ENCODE assay signal across 10 mouse cellular contexts in the genomic region with DNA sequence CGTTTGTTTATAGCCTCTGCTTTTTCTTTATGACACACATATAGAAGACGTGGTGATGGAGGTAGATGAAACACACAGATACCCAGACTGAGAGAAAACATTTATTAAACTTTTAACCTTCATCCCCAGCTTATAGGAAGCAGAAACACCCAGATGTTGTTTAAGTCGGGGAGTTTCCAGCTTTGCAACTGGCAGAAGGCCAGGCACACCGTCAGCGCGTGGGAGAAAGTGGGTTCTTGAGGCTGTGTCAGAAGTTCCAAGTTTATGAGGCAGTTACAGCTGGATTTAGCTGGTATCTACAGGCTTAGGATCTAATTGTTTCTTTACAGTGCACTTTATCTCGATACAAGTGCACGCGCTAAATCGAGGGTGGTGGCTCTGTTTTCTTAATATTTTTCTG.
A peak's percentile ranks its signal among the peaks of the same experiment; 100 is the strongest.
DNase-seq lines count a peak whose midpoint lies in the region; ATAC-seq and TF ChIP-seq lines count a peak whose summit lies in the region.
"Had no signal": no experiment of that assay in that cellular context is flagged by ENCODE, and none has a peak within 500 bp of the region (broad histone marks: within the 10 kb centered on the region; RNA-seq: fewer than 3 reads in every experiment).

No protein-coding gene starts in this region.

- peak; percentile 35 to 59 for DNase-seq in heart, adult 2 months
- DNase-seq in heart, embryonic 10.5 days (ENCODE audit: low spot score), result no peak
- DNase-seq in heart, postnatal 14 days, result peak; percentile 53 to 69
- DNase-seq in lung, postnatal 14 days, result peak; percentile 40
- no peak for DNase-seq in cerebellum, postnatal 10 days
- no peak for DNase-seq in frontal cortex, postnatal 25 days (ENCODE audit: low spot score in 2 of 2)
- DNase-seq: cerebellum, postnatal 25 days; liver, embryonic 13.5 days had no signal

- H3K9me3 ChIP-seq in heart, embryonic 10.5 days, result no peaks in the 10 kb centered on the region
- H3K9me3 ChIP-seq: liver, embryonic 13.5 days had no signal

- no peaks in the 10 kb centered on the region for H3K36me3 ChIP-seq in heart, adult 2 months (ENCODE audit: control insufficient read depth, insufficient read depth, low read length)
- no peaks in the 10 kb centered on the region for H3K36me3 ChIP-seq in heart, embryonic 10.5 days
- H3K36me3 ChIP-seq: liver, embryonic 13.5 days had no signal

- intact Hi-C loops in heart, adult 2 months (cut with DNase I), result no loop called here
- intact Hi-C loops in heart, postnatal 14 days (cut with DNase I), result no loop called here

- peak; percentile 91 for ATAC-seq in CD4-positive, CD25-positive, alpha-beta regulatory T cell, adult 4 months
- no peak for ATAC-seq in cerebellum, adult (ENCODE audit: insufficient number of reproducible peaks, low FRiP score, low TSS enrichment)

- H3K9ac ChIP-seq in heart, adult 2 months (ENCODE audit: low read depth, low read length), result no peak overlapping the region
- H3K9ac ChIP-seq: liver, embryonic 13.5 days had no signal

- no peak for TF ChIP-seq CTCF in heart, adult 2 months (IDR thresholded peaks at IDR 0.05)

- 31% methylated on average over 10 of the region's 10 CpGs for WGBS in heart, adult 2 months
- WGBS in heart, embryonic 10.5 days, result 80% methylated on average over 10 of the region's 10 CpGs

- no peak overlapping the region for H3K27ac ChIP-seq in heart, adult 2 months
- no peak overlapping the region for H3K27ac ChIP-seq in heart, embryonic 10.5 days
- H3K27ac ChIP-seq: liver, embryonic 13.5 days had no signal

- H3K79me2 ChIP-seq in heart, adult 2 months (replicated peaks; ENCODE audit: control insufficient read depth, insufficient read depth, low read length), result no peaks in the 10 kb centered on the region

- TF ChIP-seq POLR2A in heart, adult 2 months (IDR thresholded peaks at IDR 0.05; ENCODE audit: insufficient read depth, low read depth, low read length), result no peak

- no peak overlapping the region for H3K4me3 ChIP-seq in heart, adult 2 months
- no peak overlapping the region for H3K4me3 ChIP-seq in heart, embryonic 10.5 days
- H3K4me3 ChIP-seq: liver, embryonic 13.5 days had no signal

- TF ChIP-seq EP300 in heart, adult 2 months (IDR thresholded peaks at IDR 0.05; ENCODE audit: insufficient read depth, low read depth, low read length), result no peak

- no peaks in the 10 kb centered on the region for H3K27me3 ChIP-seq in heart, adult 2 months (ENCODE audit: control insufficient read depth, insufficient read depth, low read length)
- no peaks in the 10 kb centered on the region for H3K27me3 ChIP-seq in heart, embryonic 10.5 days (ENCODE audit: insufficient read depth, poor library complexity, severe bottlenecking)
- H3K27me3 ChIP-seq: liver, embryonic 13.5 days had no signal

- peaks cover 2% of the 10 kb centered on the region for H3K4me1 ChIP-seq in heart, adult 2 months (ENCODE audit: control insufficient read depth, insufficient read depth, low read length)
- H3K4me1 ChIP-seq in heart, embryonic 10.5 days, result peaks cover 5% of the 10 kb centered on the region; the same call in 1 of the 2 replicates
- H3K4me1 ChIP-seq: liver, embryonic 13.5 days had no signal

Comparison
In these comparisons a context has a peak if more than half of its experiments do, and no peak if none do; other contexts are left out.
1. DNase-seq: peak in heart, adult 2 months (2 of 2), heart, postnatal 14 days (2 of 2) and lung, postnatal 14 days (single experiment); none in heart, embryonic 10.5 days (single experiment), cerebellum, postnatal 10 days (0 of 2) and frontal cortex, postnatal 25 days (0 of 2).